Mouse (Mus musculus): ENCODE data around the gene Ubp1.

DNA sequence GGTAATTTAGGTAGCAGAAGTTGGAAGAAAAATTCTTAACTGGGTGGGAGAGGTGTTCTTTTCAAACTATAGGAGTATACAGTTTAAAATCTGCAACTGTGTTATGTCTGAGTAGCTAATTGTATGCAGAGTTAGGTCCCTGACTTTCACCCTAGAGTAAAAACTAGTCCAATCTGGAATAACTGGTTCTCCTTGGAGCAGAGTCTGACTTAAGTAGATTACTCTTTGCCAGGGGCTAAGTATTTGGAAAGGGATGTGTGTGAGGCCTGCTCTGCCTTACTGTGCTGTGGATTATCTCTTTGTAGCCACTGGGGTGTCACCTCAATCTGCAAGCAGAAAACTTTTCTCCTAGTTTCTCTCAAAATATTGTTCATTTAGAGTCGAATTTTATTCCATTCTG lies 16.5 kb downstream of the Ubp1 start:
- TF ChIP-seq CTCF (conservative IDR thresholded peaks at IDR 0.05; ENCODE audit: insufficient read depth, insufficient read length, low read depth, low read length) (no peak), POLR2A (IDR thresholded peaks at IDR 0.05; ENCODE audit: low read depth, low read length) (no peak)
